Mouse (Mus musculus) spleen, adult 2 months (tissue): Measurements from ENCODE around the gene Cep85l.

Experiments used
- CTCF ChIP-seq: fragments of 200-500 bp; IDR thresholded peaks from 2 replicates; pipeline ENCODE4 v1.5.1; 2011; ENCODE audit warnings: mild to moderate bottlenecking, inconsistent platforms; ENCODE audit not compliant: insufficient read depth, insufficient read length, insufficient replicate concordance; ENCODE audit errors: extremely low read depth
- POLR2A ChIP-seq: fragments of 200-500 bp; IDR thresholded peaks from 2 replicates; pipeline ENCODE4 v1.6.1; 2011; ENCODE audit warnings: low read depth, low read length, inconsistent platforms

DNA sequence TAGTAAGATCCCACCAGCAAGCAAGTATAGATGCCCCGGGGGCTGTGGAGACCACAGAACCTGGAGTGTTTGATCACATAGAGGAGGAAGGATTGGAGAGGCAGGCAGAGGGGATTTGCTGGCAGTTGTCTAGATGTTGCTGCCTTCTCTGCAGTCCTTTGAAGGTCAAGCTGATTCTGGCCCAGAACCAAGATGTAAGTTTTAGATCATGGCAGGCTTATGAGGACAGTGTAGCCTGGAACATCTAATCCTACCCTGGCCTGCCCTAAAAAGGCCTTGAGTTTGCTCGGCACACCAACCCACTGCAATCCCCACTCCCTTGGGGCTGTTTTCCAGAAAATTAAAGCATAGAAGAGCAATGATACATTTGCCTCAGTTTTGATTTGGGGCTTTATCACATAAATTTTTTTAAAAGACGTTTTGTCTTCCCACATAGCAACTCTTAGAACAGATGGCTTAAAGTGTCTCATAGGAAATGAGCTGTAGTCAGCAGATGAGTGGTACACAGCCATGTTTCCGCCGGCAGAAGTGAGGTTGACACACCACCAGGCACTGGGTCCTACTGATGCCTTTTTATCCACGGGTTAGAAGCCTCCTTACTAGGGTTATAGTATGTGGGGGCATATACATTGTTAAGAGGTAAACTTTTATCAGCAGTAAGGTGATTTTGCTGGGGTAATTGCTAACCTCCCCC is 8.6 kb upstream of the Cep85l start:
- TF ChIP-seq CTCF, result no peak
- no peak for TF ChIP-seq POLR2A
